Mouse (Mus musculus): Measurements from ENCODE around the gene Hsf4. TPM values are rescaled to one million over a fixed set of nuclear protein-coding genes. Genes with fewer than 3 reads are reported as not detected.
"Not testable (repeated sequence)": the region's sequence is repeated elsewhere in the genome, so short reads cannot be mapped to it uniquely, and the experiment has no call there.

Gene Hsf4
- total and polyA plus RNA-seq, 2 experiments: 4.4 to 11.0 TPM

- no peak overlapping the region for H3K27ac ChIP-seq (replicated peaks; ENCODE audit: insufficient read depth, low read depth, low read length)
- H3K27me3 ChIP-seq (ENCODE audit: control insufficient read depth, insufficient read depth, low read length): no peaks in the 10 kb centered on the region
- 75% methylated on average over 12 of the region's 12 CpGs for WGBS
- peaks cover 24% of the 10 kb centered on the region for H3K4me1 ChIP-seq (ENCODE audit: control insufficient read depth, insufficient read depth, low read length)
- DNase-seq (ENCODE audit: extremely low read depth, low read depth, low spot score): no peak
- H3K79me2 ChIP-seq (ENCODE audit: control insufficient read depth, insufficient read depth, low read length): peaks cover 34% of the 10 kb centered on the region; the same call in 1 of the 2 replicates
- TF ChIP-seq CTCF (IDR thresholded peaks at IDR 0.05; ENCODE audit: low read depth, low read length): no peak
- TF ChIP-seq POLR2A (IDR thresholded peaks at IDR 0.05; ENCODE audit: extremely low read depth, insufficient read depth, low read length): no peak
- no peak overlapping the region for H3K4me3 ChIP-seq (ENCODE audit: insufficient read depth, low read depth, low read length)
- H3K9ac ChIP-seq (ENCODE audit: low read depth, low read length): no peak overlapping the region
- H3K36me3 ChIP-seq (ENCODE audit: control insufficient read depth, insufficient read depth, low read length): peaks cover 66% of the 10 kb centered on the region
Observed at GRCm38 (mm10) chr8:105231503-105232320, 37.9 kb upstream of the Hsf4 start.

GRCm38 (mm10) chr8:105232321-105232693 is 37.3 kb upstream of the Hsf4 start:
- H3K4me1 ChIP-seq (ENCODE audit: control insufficient read depth, insufficient read depth, low read length): peaks cover 24% of the 10 kb centered on the region
- H3K9ac ChIP-seq (ENCODE audit: low read depth, low read length); H3K27ac ChIP-seq (replicated peaks; ENCODE audit: insufficient read depth, low read depth, low read length); DNase-seq (ENCODE audit: extremely low read depth, low read depth, low spot score); H3K27me3 ChIP-seq (ENCODE audit: control insufficient read depth, insufficient read depth, low read length); H3K4me3 ChIP-seq (ENCODE audit: insufficient read depth, low read depth, low read length): not testable (repeated sequence)
- H3K79me2 ChIP-seq (ENCODE audit: control insufficient read depth, insufficient read depth, low read length): peaks cover 30% of the 10 kb centered on the region; the same call in 1 of the 2 replicates
- peaks cover 68% of the 10 kb centered on the region for H3K36me3 ChIP-seq (ENCODE audit: control insufficient read depth, insufficient read depth, low read length)
- WGBS: 93% methylated on average over 4 of the region's 4 CpGs

GRCm38 (mm10) chr8:105233126-105233935 is 36.3 kb upstream of the Hsf4 start:
- no peak for DNase-seq (ENCODE audit: extremely low read depth, low read depth, low spot score)
- no peak overlapping the region for H3K27ac ChIP-seq (replicated peaks; ENCODE audit: insufficient read depth, low read depth, low read length)
- no peak for TF ChIP-seq POLR2A (IDR thresholded peaks at IDR 0.05; ENCODE audit: extremely low read depth, insufficient read depth, low read length)
- no peak for TF ChIP-seq CTCF (IDR thresholded peaks at IDR 0.05; ENCODE audit: low read depth, low read length)

GRCm38 (mm10) chr8:105235206-105235605 is 34.4 kb upstream of the Hsf4 start:
- peak; percentile 41 for DNase-seq (ENCODE audit: extremely low read depth, low read depth, low spot score)
- Histone ChIP-seq H3K9ac (ENCODE audit: low read depth, low read length) (no peak overlapping the region), H3K27ac (replicated peaks; ENCODE audit: insufficient read depth, low read depth, low read length) (no peak overlapping the region), H3K27me3 (ENCODE audit: control insufficient read depth, insufficient read depth, low read length) (no peaks in the 10 kb centered on the region), H3K79me2 (ENCODE audit: control insufficient read depth, insufficient read depth, low read length) (peaks cover 13% of the 10 kb centered on the region; the same call in 1 of the 2 replicates), H3K4me1 (ENCODE audit: control insufficient read depth, insufficient read depth, low read length) (peaks cover 8% of the 10 kb centered on the region), H3K4me3 (ENCODE audit: insufficient read depth, low read depth, low read length) (no peak overlapping the region), H3K36me3 (ENCODE audit: control insufficient read depth, insufficient read depth, low read length) (peaks cover 82% of the 10 kb centered on the region)
- no peak for TF ChIP-seq CTCF (IDR thresholded peaks at IDR 0.05; ENCODE audit: low read depth, low read length)
- no peak for TF ChIP-seq POLR2A (IDR thresholded peaks at IDR 0.05; ENCODE audit: extremely low read depth, insufficient read depth, low read length)
- WGBS: 13% methylated on average over 1 of the region's 1 CpGs

More at GRCm38 (mm10) chr8:105233126-105233935, 36.3 kb upstream of the Hsf4 start:
- H3K4me3 ChIP-seq (ENCODE audit: insufficient read depth, low read depth, low read length): no peak overlapping the region
- H3K79me2 ChIP-seq (ENCODE audit: control insufficient read depth, insufficient read depth, low read length): peaks cover 25% of the 10 kb centered on the region; the same call in 1 of the 2 replicates
- H3K36me3 ChIP-seq (ENCODE audit: control insufficient read depth, insufficient read depth, low read length): peaks cover 72% of the 10 kb centered on the region
- 63% methylated on average over 1 of the region's 1 CpGs for WGBS
- no peaks in the 10 kb centered on the region for H3K27me3 ChIP-seq (ENCODE audit: control insufficient read depth, insufficient read depth, low read length)
- peaks cover 18% of the 10 kb centered on the region for H3K4me1 ChIP-seq (ENCODE audit: control insufficient read depth, insufficient read depth, low read length)
- no peak overlapping the region for H3K9ac ChIP-seq (ENCODE audit: low read depth, low read length)

GRCm38 (mm10) chr8:105237442-105238142 is 32.0 kb upstream of the Hsf4 start:
- peaks cover 3% of the 10 kb centered on the region; the same call in 1 of the 2 replicates for H3K79me2 ChIP-seq (ENCODE audit: control insufficient read depth, insufficient read depth, low read length)
- DNase-seq (ENCODE audit: extremely low read depth, low read depth, low spot score): no peak
- 81% methylated on average over 14 of the region's 14 CpGs for WGBS
- H3K27me3 ChIP-seq (ENCODE audit: control insufficient read depth, insufficient read depth, low read length): no peaks in the 10 kb centered on the region
- no peaks in the 10 kb centered on the region; the same call in 1 of the 2 replicates for H3K4me1 ChIP-seq (ENCODE audit: control insufficient read depth, insufficient read depth, low read length)
- TF ChIP-seq POLR2A (IDR thresholded peaks at IDR 0.05; ENCODE audit: extremely low read depth, insufficient read depth, low read length) (no peak), CTCF (IDR thresholded peaks at IDR 0.05; ENCODE audit: low read depth, low read length) (no peak)
- H3K9ac ChIP-seq (ENCODE audit: low read depth, low read length): no peak overlapping the region
- H3K4me3 ChIP-seq (ENCODE audit: insufficient read depth, low read depth, low read length): no peak overlapping the region
- H3K27ac ChIP-seq (replicated peaks; ENCODE audit: insufficient read depth, low read depth, low read length): no peak overlapping the region
- H3K36me3 ChIP-seq (ENCODE audit: control insufficient read depth, insufficient read depth, low read length): peaks cover 84% of the 10 kb centered on the region
